Mouse (Mus musculus): ENCODE data around the gene Lad1. TPM values are rescaled to one million over a fixed set of nuclear protein-coding genes. Genes with fewer than 3 reads are reported as not detected.

Gene Lad1
- polyA plus RNA-seq, 1 experiment from 2014 or later: 0.40 TPM

- H3K27ac ChIP-seq (replicated peaks): no peak within 1 kb of the TSS
- peaks cover 18% of the 10 kb centered on the region for H3K4me1 ChIP-seq (replicated peaks)
- H3K27me3 ChIP-seq: no peaks in the 10 kb centered on the region
- H3K36me3 ChIP-seq: no peaks in the 10 kb centered on the region
- H3K4me2 ChIP-seq: no peak within 1 kb of the TSS
- no peak for ATAC-seq (ENCODE audit: low read depth)
- H3K9ac ChIP-seq: no peak within 1 kb of the TSS
- 58% methylated on average over 9 of the region's 9 CpGs for WGBS
- no peak within 1 kb of the TSS for H3K4me3 ChIP-seq
- H3K9me3 ChIP-seq: no peaks in the 10 kb centered on the region
These were observed 17.5 kb downstream of the Lad1 start, which contains the start of gene Tnnt2 for GRCm38 (mm10) chr1:135835716-135836483. Tnnt2 (plus strand) TSS chr1:135836354.

GRCm38 (mm10) chr1:135838626-135839025, 20.2 kb downstream of the Lad1 start:
- no peak overlapping the region for H3K27ac ChIP-seq (replicated peaks)
- no peaks in the 10 kb centered on the region for H3K36me3 ChIP-seq
- no peak overlapping the region for H3K4me2 ChIP-seq
- H3K9ac ChIP-seq: no peak overlapping the region
- no peaks in the 10 kb centered on the region for H3K27me3 ChIP-seq
- no peaks in the 10 kb centered on the region for H3K9me3 ChIP-seq
- no peak for ATAC-seq (ENCODE audit: low read depth)
- 64% methylated on average over 4 of the region's 4 CpGs for WGBS
- no peak overlapping the region for H3K4me3 ChIP-seq
- peaks cover 20% of the 10 kb centered on the region for H3K4me1 ChIP-seq (replicated peaks)

- Histone ChIP-seq H3K4me2 (no peak overlapping the region), H3K9me3 (no peaks in the 10 kb centered on the region), H3K4me1 (replicated peaks) (peaks cover 20% of the 10 kb centered on the region), H3K4me3 (no peak overlapping the region), H3K27me3 (no peaks in the 10 kb centered on the region), H3K9ac (no peak overlapping the region), H3K36me3 (no peaks in the 10 kb centered on the region), H3K27ac (replicated peaks) (no peak overlapping the region)
- no peak for ATAC-seq (ENCODE audit: low read depth)
- 84% methylated on average over 6 of the region's 6 CpGs for WGBS
These were observed 20.7 kb downstream of the Lad1 start for GRCm38 (mm10) chr1:135839065-135839464.

- Histone ChIP-seq H3K9ac (no peak overlapping the region), H3K4me3 (no peak overlapping the region), H3K4me2 (no peak overlapping the region), H3K36me3 (no peaks in the 10 kb centered on the region), H3K27ac (replicated peaks) (no peak overlapping the region), H3K9me3 (no peaks in the 10 kb centered on the region), H3K27me3 (no peaks in the 10 kb centered on the region), H3K4me1 (replicated peaks) (peaks cover 18% of the 10 kb centered on the region)
- ATAC-seq (ENCODE audit: low read depth): no peak
- 71% methylated on average over 15 of the region's 15 CpGs for WGBS
These were observed 22.4 kb downstream of the Lad1 start for GRCm38 (mm10) chr1:135840675-135841395.

- WGBS: 85% methylated on average over 10 of the region's 10 CpGs
- Histone ChIP-seq H3K27ac (replicated peaks) (no peak overlapping the region), H3K9ac (no peak overlapping the region), H3K4me2 (no peak overlapping the region), H3K36me3 (no peaks in the 10 kb centered on the region), H3K4me1 (replicated peaks) (peaks cover 13% of the 10 kb centered on the region), H3K9me3 (no peaks in the 10 kb centered on the region), H3K4me3 (no peak overlapping the region), H3K27me3 (no peaks in the 10 kb centered on the region)
- no peak for ATAC-seq (ENCODE audit: low read depth)
These were observed 25.3 kb downstream of the Lad1 start for GRCm38 (mm10) chr1:135843519-135844262.

- peaks cover 19% of the 10 kb centered on the region for H3K4me1 ChIP-seq (replicated peaks)
These were observed 26.1 kb downstream of the Lad1 start for GRCm38 (mm10) chr1:135844481-135844880.

GRCm38 (mm10) chr1:135846632-135847031, 28.2 kb downstream of the Lad1 start:
- ATAC-seq (ENCODE audit: low read depth): no peak
- no peak overlapping the region for H3K4me3 ChIP-seq
- peaks cover 10% of the 10 kb centered on the region for H3K4me1 ChIP-seq (replicated peaks)
- H3K4me2 ChIP-seq: no peak overlapping the region
- no peaks in the 10 kb centered on the region for H3K9me3 ChIP-seq
- H3K27me3 ChIP-seq: no peaks in the 10 kb centered on the region
- 79% methylated on average over 5 of the region's 5 CpGs for WGBS
- H3K27ac ChIP-seq (replicated peaks): no peak overlapping the region
- H3K36me3 ChIP-seq: no peaks in the 10 kb centered on the region
- no peak overlapping the region for H3K9ac ChIP-seq

More at GRCm38 (mm10) chr1:135844481-135844880, 26.1 kb downstream of the Lad1 start:
- Histone ChIP-seq H3K4me2 (no peak overlapping the region), H3K4me3 (no peak overlapping the region), H3K36me3 (no peaks in the 10 kb centered on the region), H3K27ac (replicated peaks) (no peak overlapping the region), H3K27me3 (no peaks in the 10 kb centered on the region), H3K9me3 (no peaks in the 10 kb centered on the region), H3K9ac (no peak overlapping the region)
- no peak for ATAC-seq (ENCODE audit: low read depth)
- 83% methylated on average over 6 of the region's 6 CpGs for WGBS

- Histone ChIP-seq H3K4me2 (no peak overlapping the region), H3K4me1 (replicated peaks) (peaks cover 16% of the 10 kb centered on the region), H3K9me3 (no peaks in the 10 kb centered on the region), H3K36me3 (no peaks in the 10 kb centered on the region), H3K27ac (replicated peaks) (no peak overlapping the region), H3K9ac (no peak overlapping the region), H3K4me3 (no peak overlapping the region), H3K27me3 (no peaks in the 10 kb centered on the region)
- 35% methylated on average over 6 of the region's 6 CpGs for WGBS
- no peak for ATAC-seq (ENCODE audit: low read depth)
These were observed 28.8 kb downstream of the Lad1 start for GRCm38 (mm10) chr1:135847139-135847562.

GRCm38 (mm10) chr1:135847611-135848351, 29.4 kb downstream of the Lad1 start:
- WGBS: 87% methylated on average over 17 of the region's 17 CpGs
- no peaks in the 10 kb centered on the region for H3K36me3 ChIP-seq
- H3K9me3 ChIP-seq: no peaks in the 10 kb centered on the region
- no peak for ATAC-seq (ENCODE audit: low read depth)
- no peak overlapping the region for H3K27ac ChIP-seq (replicated peaks)
- H3K4me1 ChIP-seq (replicated peaks): peaks cover 22% of the 10 kb centered on the region
- no peak overlapping the region for H3K4me2 ChIP-seq
- H3K27me3 ChIP-seq: no peaks in the 10 kb centered on the region
- no peak overlapping the region for H3K4me3 ChIP-seq
- no peak overlapping the region for H3K9ac ChIP-seq

- no peak overlapping the region for H3K4me3 ChIP-seq
- H3K27me3 ChIP-seq: no peaks in the 10 kb centered on the region
- H3K9me3 ChIP-seq: no peaks in the 10 kb centered on the region
- ATAC-seq (ENCODE audit: low read depth): no peak
- no peak overlapping the region for H3K4me2 ChIP-seq
- no peak overlapping the region for H3K9ac ChIP-seq
- H3K4me1 ChIP-seq (replicated peaks): peaks cover 26% of the 10 kb centered on the region
- no peak overlapping the region for H3K27ac ChIP-seq (replicated peaks)
- H3K36me3 ChIP-seq: no peaks in the 10 kb centered on the region
- 72% methylated on average over 12 of the region's 12 CpGs for WGBS
These were observed 32.5 kb downstream of the Lad1 start for GRCm38 (mm10) chr1:135850722-135851512.
